Comparison of ENCODE assay signal across 14 mouse cellular contexts in the genomic region with DNA sequence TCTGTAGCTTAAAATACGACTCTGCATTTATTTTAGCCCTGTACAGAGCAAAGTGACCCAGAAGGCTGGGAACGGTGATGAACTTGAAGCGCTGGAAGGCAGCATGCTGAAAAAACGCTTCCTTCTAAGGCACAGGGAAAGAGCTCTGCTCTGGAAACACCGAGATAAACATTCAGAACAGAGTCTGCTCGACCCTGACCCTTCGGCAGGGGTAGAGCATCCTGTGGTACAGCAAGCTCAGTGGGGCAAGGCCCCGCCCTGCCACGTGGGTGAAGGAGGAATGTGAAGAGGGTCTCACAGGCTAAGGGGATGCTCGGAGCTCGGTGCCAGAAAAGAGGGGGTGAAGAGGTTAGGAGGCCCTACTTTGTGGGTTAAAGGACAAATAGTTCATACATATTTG. TPM values are rescaled to one million over a fixed set of nuclear protein-coding genes. Genes with fewer than 3 reads are reported as not detected.
DNase-seq lines count a peak whose midpoint lies in the region; ATAC-seq lines count a peak whose summit lies in the region.
"Had no signal": no experiment of that assay in that cellular context is flagged by ENCODE, and none has a peak within 500 bp of the region (broad histone marks: within the 10 kb centered on the region; RNA-seq: fewer than 3 reads in every experiment).

No protein-coding gene starts in this region.

- no peaks in the 10 kb centered on the region for H3K9me3 ChIP-seq in hindbrain, embryonic 10.5 days
- H3K9me3 ChIP-seq in hindbrain, embryonic 11.5 days (ENCODE audit: control insufficient read depth, low read length), result no peaks in the 10 kb centered on the region
- H3K9me3 ChIP-seq in embryonic facial prominence, embryonic 10.5 days, result no peaks in the 10 kb centered on the region
- H3K9me3 ChIP-seq in liver, embryonic 12.5 days (replicated peaks), result no peaks in the 10 kb centered on the region
- H3K9me3 ChIP-seq in forebrain, embryonic 11.5 days (ENCODE audit: control insufficient read depth, low read length), result no peaks in the 10 kb centered on the region
- no peaks in the 10 kb centered on the region for H3K9me3 ChIP-seq in forebrain, embryonic 10.5 days

- no peak overlapping the region for H3K4me2 ChIP-seq in hindbrain, embryonic 11.5 days (replicated peaks; ENCODE audit: low read depth, low read length)
- H3K4me2 ChIP-seq in liver, embryonic 12.5 days, result peak overlapping the region; percentile 94
- H3K4me2 ChIP-seq in forebrain, embryonic 11.5 days (ENCODE audit: low read depth, low read length, severe bottlenecking), result no peak overlapping the region

- H3K27ac ChIP-seq in hindbrain, embryonic 10.5 days, result no peak overlapping the region
- H3K27ac ChIP-seq in hindbrain, embryonic 11.5 days (ENCODE audit: low read depth, low read length), result no peak overlapping the region
- H3K27ac ChIP-seq in embryonic facial prominence, embryonic 10.5 days (replicated peaks), result no peak overlapping the region
- H3K27ac ChIP-seq in liver, embryonic 12.5 days, result no peak overlapping the region
- no peak overlapping the region for H3K27ac ChIP-seq in forebrain, embryonic 11.5 days (ENCODE audit: low read depth, low read length)
- H3K27ac ChIP-seq in forebrain, embryonic 10.5 days, result no peak overlapping the region

- H3K27me3 ChIP-seq in hindbrain, embryonic 10.5 days (ENCODE audit: insufficient read depth, poor library complexity, severe bottlenecking), result peaks cover 15% of the 10 kb centered on the region; the same call in 1 of the 2 replicates
- H3K27me3 ChIP-seq in hindbrain, embryonic 11.5 days (ENCODE audit: control insufficient read depth, insufficient read depth, low read length), result no peaks in the 10 kb centered on the region
- H3K27me3 ChIP-seq in embryonic facial prominence, embryonic 10.5 days (replicated peaks; ENCODE audit: low read depth, poor library complexity, severe bottlenecking), result no peaks in the 10 kb centered on the region
- peaks cover 12% of the 10 kb centered on the region; the same call in 1 of the 2 replicates for H3K27me3 ChIP-seq in liver, embryonic 12.5 days (replicated peaks)
- no peaks in the 10 kb centered on the region for H3K27me3 ChIP-seq in forebrain, embryonic 11.5 days (ENCODE audit: control insufficient read depth, insufficient read depth, low read length)
- peaks cover 12% of the 10 kb centered on the region for H3K27me3 ChIP-seq in forebrain, embryonic 10.5 days (ENCODE audit: poor library complexity, severe bottlenecking)

- no peaks in the 10 kb centered on the region for H3K36me3 ChIP-seq in hindbrain, embryonic 10.5 days
- H3K36me3 ChIP-seq in hindbrain, embryonic 11.5 days (ENCODE audit: control insufficient read depth, insufficient read depth, low read length), result no peaks in the 10 kb centered on the region
- no peaks in the 10 kb centered on the region for H3K36me3 ChIP-seq in embryonic facial prominence, embryonic 10.5 days (replicated peaks)
- no peaks in the 10 kb centered on the region for H3K36me3 ChIP-seq in liver, embryonic 12.5 days
- no peaks in the 10 kb centered on the region for H3K36me3 ChIP-seq in forebrain, embryonic 11.5 days (ENCODE audit: control insufficient read depth, insufficient read depth, low read length)
- no peaks in the 10 kb centered on the region for H3K36me3 ChIP-seq in forebrain, embryonic 10.5 days (replicated peaks)

- WGBS in hindbrain, embryonic 10.5 days, result 44% methylated on average over 11 of the region's 11 CpGs
- 43% methylated on average over 11 of the region's 11 CpGs for WGBS in hindbrain, embryonic 11.5 days
- 30% methylated on average over 11 of the region's 11 CpGs for WGBS in embryonic facial prominence, embryonic 10.5 days
- WGBS in liver, embryonic 12.5 days (ENCODE audit: insufficient replicate concordance), result 28% methylated on average over 11 of the region's 11 CpGs
- WGBS in forebrain, embryonic 11.5 days, result 50% methylated on average over 11 of the region's 11 CpGs
- 56% methylated on average over 11 of the region's 11 CpGs for WGBS in forebrain, embryonic 10.5 days

- no peak for DNase-seq in hindbrain, embryonic 10.5 days (ENCODE audit: low spot score)
- DNase-seq in hindbrain, embryonic 11.5 days (ENCODE audit: low spot score), result no peak
- peak; percentile 31 for DNase-seq in 3T3-L1 (ENCODE audit: low read depth, low spot score)
- peak; percentile 41 for DNase-seq in embryonic facial prominence, embryonic 10.5 days (ENCODE audit: low spot score)
- DNase-seq in forebrain, embryonic 11.5 days (ENCODE audit: low spot score), result no peak
- no peak for DNase-seq in forebrain, embryonic 10.5 days (ENCODE audit: extremely low spot score, low spot score)
- DNase-seq: adrenal gland, adult 2 months; cerebellum, adult 2 months; kidney, postnatal 14 days; left cerebral cortex, postnatal 4 days; right cerebral cortex, postnatal 14 days; thymus, postnatal 36 days had no signal

- no peak for ATAC-seq in hindbrain, embryonic 11.5 days (ENCODE audit: low FRiP score)
- no peak for ATAC-seq in liver, embryonic 12.5 days
- no peak for ATAC-seq in forebrain, embryonic 11.5 days (replicated peaks; ENCODE audit: low FRiP score)
- ATAC-seq: forebrain, embryonic 14.5 days had no signal

- 0 out of 2 replicates have a peak overlapping the region, but pooled peaks have one; percentile 6 for H3K4me3 ChIP-seq in hindbrain, embryonic 10.5 days
- no peak overlapping the region for H3K4me3 ChIP-seq in hindbrain, embryonic 11.5 days (ENCODE audit: low read depth, low read length)
- H3K4me3 ChIP-seq in embryonic facial prominence, embryonic 10.5 days, result no peak overlapping the region
- no peak overlapping the region; the same call in 1 of the 2 replicates for H3K4me3 ChIP-seq in liver, embryonic 12.5 days
- no peak overlapping the region for H3K4me3 ChIP-seq in forebrain, embryonic 11.5 days (ENCODE audit: low read depth, low read length)
- H3K4me3 ChIP-seq in forebrain, embryonic 10.5 days, result no peak overlapping the region; the same call in 1 of the 2 replicates

- H3K4me1 ChIP-seq in hindbrain, embryonic 10.5 days (replicated peaks), result peaks cover 33% of the 10 kb centered on the region
- no peaks in the 10 kb centered on the region for H3K4me1 ChIP-seq in hindbrain, embryonic 11.5 days (replicated peaks; ENCODE audit: control insufficient read depth, insufficient read depth, low read length)
- H3K4me1 ChIP-seq in embryonic facial prominence, embryonic 10.5 days, result peaks cover 38% of the 10 kb centered on the region
- peaks cover 37% of the 10 kb centered on the region for H3K4me1 ChIP-seq in liver, embryonic 12.5 days
- no peaks in the 10 kb centered on the region; the same call in 1 of the 2 replicates for H3K4me1 ChIP-seq in forebrain, embryonic 11.5 days (replicated peaks; ENCODE audit: control insufficient read depth, insufficient read depth, low read length)
- H3K4me1 ChIP-seq in forebrain, embryonic 10.5 days, result peaks cover 33% of the 10 kb centered on the region

- H3K9ac ChIP-seq in hindbrain, embryonic 11.5 days (ENCODE audit: low read depth, low read length), result no peak overlapping the region
- H3K9ac ChIP-seq in liver, embryonic 12.5 days, result no peak overlapping the region
- no peak overlapping the region for H3K9ac ChIP-seq in forebrain, embryonic 11.5 days (ENCODE audit: low read length)

RNA-seq across cellular contexts. Expression of a gene that starts 1.6 kb away (rescaled TPM):
- 16.2 and 16.4 TPM in 2 replicates for polyA plus RNA-seq in hindbrain, embryonic 10.5 days (2016; fragmentation: Nextera tagmentation; extraction: Ambion mirVana)
- polyA plus RNA-seq in hindbrain, embryonic 11.5 days (2014; fragmentation: Nextera tagmentation; extraction: Ambion mirVana), result 12.2 and 13.5 TPM in 2 replicates
- polyA plus RNA-seq in embryonic facial prominence, embryonic 10.5 days (2016; fragmentation: Nextera tagmentation; extraction: Ambion mirVana), result 20.4 and 20.8 TPM in 2 replicates
- 3.9 and 4.2 TPM in 2 replicates for polyA plus RNA-seq in liver, embryonic 12.5 days (2016; fragmentation: Nextera tagmentation; extraction: Ambion mirVana)
- polyA plus RNA-seq in forebrain, embryonic 11.5 days (2014; fragmentation: Nextera tagmentation; extraction: Ambion mirVana), result 17.8 TPM in 2 replicates
- polyA plus RNA-seq in forebrain, embryonic 10.5 days (2016; fragmentation: Nextera tagmentation; extraction: Ambion mirVana), result 17.6 and 18.4 TPM in 2 replicates

RNA-seq across cellular contexts. Expression of a gene that starts 48.0 kb away (rescaled TPM):
- polyA plus RNA-seq in hindbrain, embryonic 10.5 days (2016; fragmentation: Nextera tagmentation; extraction: Ambion mirVana), result 0.16 and 0.86 TPM in 2 replicates
- 0.54 and 0.80 TPM in 2 replicates for polyA plus RNA-seq in hindbrain, embryonic 11.5 days (2014; fragmentation: Nextera tagmentation; extraction: Ambion mirVana)
- 0.07 and 0.13 TPM in 2 replicates for polyA plus RNA-seq in embryonic facial prominence, embryonic 10.5 days (2016; fragmentation: Nextera tagmentation; extraction: Ambion mirVana)
- 42.8 and 45.8 TPM in 2 replicates for polyA plus RNA-seq in liver, embryonic 12.5 days (2016; fragmentation: Nextera tagmentation; extraction: Ambion mirVana)
- polyA plus RNA-seq in forebrain, embryonic 11.5 days (2014; fragmentation: Nextera tagmentation; extraction: Ambion mirVana), result 0.09 TPM in 1 of 2 replicates, not detected in the other
- polyA plus RNA-seq in forebrain, embryonic 10.5 days (2016; fragmentation: Nextera tagmentation; extraction: Ambion mirVana), result 0.21 and 0.48 TPM in 2 replicates
- polyA plus RNA-seq: adrenal gland, adult 2 months had no signal

Comparison
In these comparisons a context has a peak if more than half of its experiments do, and no peak if none do; other contexts are left out.
1. DNase-seq: peak in 3T3-L1 (single experiment) and embryonic facial prominence, embryonic 10.5 days (single experiment); none in hindbrain, embryonic 10.5 days (single experiment), hindbrain, embryonic 11.5 days (single experiment), forebrain, embryonic 11.5 days (single experiment) and forebrain, embryonic 10.5 days (single experiment).
2. RNA of a gene that starts 48.0 kb away (polyA plus RNA-seq): 42.8 to 45.8 TPM in liver, embryonic 12.5 days; 0.16 to 0.86 TPM in hindbrain, embryonic 10.5 days, 0.54 to 0.80 TPM in hindbrain, embryonic 11.5 days, 0.21 to 0.48 TPM in forebrain, embryonic 10.5 days, 0.09 TPM in forebrain, embryonic 11.5 days and 0.07 to 0.13 TPM in embryonic facial prominence, embryonic 10.5 days; every median in the first group is over 10 times any median in the second.